Mouse (Mus musculus) gastrocnemius, adult 8-10 months (tissue): Measurements from ENCODE around the gene Dpep3. TPM values are rescaled to one million over a fixed set of nuclear protein-coding genes. Genes with fewer than 3 reads are reported as not detected.
"Not testable (repeated sequence)": the region's sequence is repeated elsewhere in the genome, so short reads cannot be mapped to it uniquely, and the experiment has no call there.

Experiments used
- DNase-seq, 2 experiments: peaks; one replicate each; pipeline ENCODE4 v3.0.0; 2022; ENCODE audit warnings: low spot score in 2 of 2
- total RNA-seq, 4 experiments: library from RNA; stranded (reverse); gene quantifications; 2 replicates each; pipeline ENCODE4 v1.2.4; 2022

The Dpep3 gene
- not detected for total RNA-seq

GRCm38 (mm10) chr8:105979325-105979724 lies at the start of gene Dpep3:
TSS of gene Dpep3 (minus strand) at chr8:105979429.
- DNase-seq = no peak

DNA sequence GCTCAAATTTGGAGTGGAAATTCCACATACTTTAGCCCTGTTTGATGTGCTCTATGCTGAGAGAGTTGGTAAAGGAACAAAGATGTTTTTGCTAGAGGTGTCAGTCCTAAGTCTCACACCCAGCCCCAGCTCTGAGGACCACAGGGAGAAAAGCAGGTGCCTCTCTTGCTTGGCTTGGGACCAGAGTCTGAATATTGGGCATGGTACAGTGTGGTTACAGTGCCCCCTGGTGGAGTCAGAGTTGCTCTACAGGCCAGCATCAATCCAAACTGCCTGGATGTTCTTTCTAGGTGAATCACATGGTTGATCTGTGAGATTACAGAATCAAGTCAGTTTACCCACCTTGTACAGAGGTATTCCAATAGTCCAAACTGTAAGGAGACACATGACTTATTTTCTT lies 43.3 kb upstream of the Dpep3 start:
- peak; percentile 42 to 51 for DNase-seq

- DNase-seq = no peak
Measured at GRCm38 (mm10) chr8:106018039-106018438, 38.8 kb upstream of the Dpep3 start.

DNA sequence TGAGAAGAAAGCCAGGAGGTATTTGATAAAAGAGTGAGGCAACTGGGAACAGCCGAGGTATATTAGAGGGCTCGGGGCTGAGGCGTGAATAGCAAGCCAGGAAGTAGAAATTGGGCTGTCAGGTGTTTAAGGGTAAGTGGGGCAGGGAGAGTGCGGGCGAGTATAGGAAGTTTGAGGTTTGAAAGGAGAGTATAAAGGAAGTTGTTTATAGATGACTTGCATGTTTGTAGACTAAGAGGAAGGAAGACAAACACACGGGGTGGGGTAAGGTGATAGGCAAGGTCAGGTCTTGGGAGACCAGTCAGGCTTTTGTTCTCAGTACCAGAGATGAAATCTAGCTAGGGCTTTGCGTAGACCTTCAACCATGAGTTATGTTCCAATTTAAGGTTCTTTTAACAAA lies 37.9 kb upstream of the Dpep3 start:
- no peak for DNase-seq

- DNase-seq = no peak
Measured at GRCm38 (mm10) chr8:106016284-106016683, 37.1 kb upstream of the Dpep3 start.

- not testable (repeated sequence) for DNase-seq
Measured at GRCm38 (mm10) chr8:106012203-106012602, 33.0 kb upstream of the Dpep3 start.

DNA sequence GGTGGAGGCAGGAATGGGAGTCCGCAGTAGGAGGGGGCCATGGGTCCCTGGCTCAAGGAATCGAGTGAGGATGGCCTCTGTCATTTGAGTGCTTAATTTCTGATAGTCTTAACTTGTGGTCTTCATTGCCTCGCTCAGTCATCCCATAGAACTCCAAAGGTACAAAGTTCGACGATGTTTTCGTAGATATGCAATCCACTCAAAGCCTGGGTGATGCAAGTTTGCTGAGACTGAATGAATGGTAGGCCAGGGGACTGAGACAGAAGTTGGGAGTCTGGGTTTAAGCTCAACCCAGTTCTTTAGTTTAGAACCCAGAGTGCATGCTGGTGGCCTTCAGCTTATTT lies 32.4 kb upstream of the Dpep3 start, which contains the start of gene Ddx28:
Gene Ddx28, minus strand, starts transcription at position 240 of the 344 bp plus-strand sequence.
- DNase-seq = no peak

GRCm38 (mm10) chr8:106010748-106011642 lies 31.8 kb upstream of the Dpep3 start:
- peak; percentile 73 to 79 for DNase-seq

DNA sequence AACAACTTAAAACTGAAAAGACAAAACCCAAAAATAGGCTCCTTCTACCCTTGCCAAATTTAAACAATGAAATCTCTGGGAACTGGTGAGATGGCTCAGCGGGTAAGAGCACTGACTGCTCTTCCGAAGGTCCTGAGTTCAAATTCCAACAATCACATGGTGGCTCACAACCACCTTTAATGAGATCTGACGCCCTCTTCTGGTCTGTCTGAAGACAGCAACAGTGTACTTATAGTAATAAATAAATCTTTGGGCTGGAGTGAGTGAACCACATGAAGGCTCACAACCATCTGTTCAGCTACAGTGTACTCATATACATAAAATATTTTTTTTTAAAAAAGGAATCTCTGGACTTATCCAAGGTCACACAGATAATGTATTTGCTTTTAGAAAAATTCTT lies 28.7 kb upstream of the Dpep3 start:
- not testable (repeated sequence) for DNase-seq

- DNase-seq = no peak
Measured at GRCm38 (mm10) chr8:106007135-106007534, 27.9 kb upstream of the Dpep3 start.

DNA sequence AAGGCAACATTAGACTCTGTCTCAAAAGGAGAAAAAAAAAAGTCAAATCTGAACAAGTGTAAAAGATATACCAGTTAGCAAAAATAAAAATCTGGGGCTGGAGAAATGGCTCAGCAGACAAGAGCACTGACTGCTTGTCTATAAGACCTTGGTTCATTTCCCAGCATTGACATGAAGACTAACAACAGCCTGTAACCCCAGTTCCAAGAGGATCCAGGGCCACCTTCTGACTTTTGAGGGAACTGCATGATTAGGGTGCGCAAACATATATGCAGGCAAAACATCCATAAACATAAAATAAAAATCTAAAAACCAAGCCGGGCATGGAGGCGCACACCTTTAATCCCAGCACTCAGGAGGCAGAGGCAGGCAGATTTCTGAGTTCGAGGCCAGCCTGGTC lies 27.2 kb upstream of the Dpep3 start:
- no peak for DNase-seq

DNA sequence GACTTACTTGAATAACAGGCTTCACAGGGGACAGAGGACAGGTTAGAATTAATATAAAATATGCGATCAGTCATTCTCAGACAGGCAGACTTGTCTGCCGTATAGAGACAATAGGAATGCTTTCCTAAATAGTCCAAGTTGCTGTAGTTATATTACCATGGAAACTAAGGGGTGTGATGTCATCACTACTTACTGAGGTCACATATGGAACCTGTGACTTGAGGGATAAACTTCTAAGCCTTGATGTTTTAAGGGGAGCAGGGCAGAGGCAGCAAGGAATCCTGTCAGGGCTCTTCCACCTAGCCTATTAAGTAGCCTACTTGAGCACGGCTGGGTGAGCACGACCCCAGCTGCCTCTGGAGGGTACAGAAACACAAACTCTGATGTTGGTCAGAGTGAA lies 26.6 kb upstream of the Dpep3 start, which contains the start of gene Dpep2nb:
Gene Dpep2nb, minus strand, starts transcription at position 101 of the 400 bp plus-strand sequence.
- no peak for DNase-seq

DNA sequence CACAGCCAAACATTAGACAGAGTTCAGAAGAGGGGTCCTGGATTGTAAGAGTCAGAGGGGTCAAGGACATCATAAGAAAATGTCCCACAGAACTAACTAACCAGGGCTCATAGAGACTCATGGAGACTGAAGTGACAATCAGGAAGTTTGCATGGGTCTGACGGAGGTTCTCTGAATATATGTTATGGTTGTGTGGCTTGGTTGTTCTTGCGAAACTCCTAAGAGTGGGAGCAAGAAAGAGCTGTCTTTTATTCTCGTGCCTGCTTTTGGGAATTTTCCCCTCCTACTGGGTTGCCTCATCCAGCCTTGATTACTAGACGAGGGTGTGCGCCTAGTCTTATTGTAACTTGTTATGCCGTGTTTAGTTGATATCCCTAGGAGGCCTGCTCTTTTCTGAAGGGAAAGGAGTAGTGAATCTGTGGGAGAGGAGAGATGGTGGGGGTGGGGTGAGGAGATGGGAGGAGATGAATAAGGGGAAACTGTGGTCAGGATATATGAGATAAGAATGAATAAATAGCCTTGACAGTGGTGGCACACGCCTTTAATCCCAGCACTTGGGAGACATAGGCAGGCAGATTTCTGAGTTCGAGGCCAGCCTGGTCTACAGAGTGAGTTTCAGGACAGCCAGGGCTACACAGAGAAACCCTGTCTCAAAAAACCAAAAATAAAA lies 25.4 kb upstream of the Dpep3 start:
- DNase-seq = no peak

DNA sequence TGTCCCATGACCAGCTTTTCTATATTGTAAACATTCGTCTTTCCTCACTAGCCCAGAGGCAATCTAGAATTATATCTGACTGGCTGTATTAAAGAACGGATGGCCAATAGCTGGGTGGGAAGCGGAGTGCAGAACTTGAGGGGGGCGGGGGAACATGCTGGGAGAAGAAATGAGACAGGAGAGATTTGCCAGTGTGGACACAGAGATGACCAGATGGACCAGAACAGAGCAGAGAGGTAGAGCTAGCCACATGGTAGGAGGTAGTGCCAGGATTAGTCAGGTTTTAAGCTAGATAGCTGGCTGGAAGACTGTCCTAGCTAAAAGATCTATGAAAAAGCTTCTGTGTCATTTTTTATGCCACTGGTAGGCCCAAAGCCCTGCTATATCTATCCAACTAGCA lies 22.7 kb upstream of the Dpep3 start:
- DNase-seq = no peak

- DNase-seq = no peak
Measured at GRCm38 (mm10) chr8:105998971-105999370, 19.7 kb upstream of the Dpep3 start.

DNA sequence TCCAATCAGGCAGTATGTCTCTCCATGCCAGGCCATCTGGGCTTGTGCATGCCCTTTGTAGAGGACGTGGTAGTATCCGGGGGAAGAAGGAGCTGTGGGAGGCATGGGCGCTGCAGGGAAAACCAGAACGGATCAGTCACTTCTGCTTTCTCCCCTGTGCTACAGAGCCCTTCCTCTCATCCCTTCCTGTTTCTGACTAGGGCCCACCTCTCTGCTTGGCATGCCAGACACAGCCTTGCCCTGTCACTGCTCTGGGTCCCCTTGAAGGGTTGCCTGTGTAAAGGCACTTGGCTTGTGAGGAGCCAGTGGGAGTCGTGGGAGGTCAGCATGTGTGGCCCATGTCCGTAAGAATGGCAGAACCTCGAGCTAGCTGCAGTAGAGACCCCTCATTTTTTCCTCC lies 17.1 kb upstream of the Dpep3 start:
- no peak for DNase-seq

- no peak for DNase-seq
Measured at GRCm38 (mm10) chr8:105993226-105993625, 14.0 kb upstream of the Dpep3 start.

- no peak for DNase-seq
Measured at GRCm38 (mm10) chr8:105992499-105992898, 13.3 kb upstream of the Dpep3 start.

- DNase-seq = no peak
Measured at GRCm38 (mm10) chr8:105991546-105991945, 12.3 kb upstream of the Dpep3 start.

DNA sequence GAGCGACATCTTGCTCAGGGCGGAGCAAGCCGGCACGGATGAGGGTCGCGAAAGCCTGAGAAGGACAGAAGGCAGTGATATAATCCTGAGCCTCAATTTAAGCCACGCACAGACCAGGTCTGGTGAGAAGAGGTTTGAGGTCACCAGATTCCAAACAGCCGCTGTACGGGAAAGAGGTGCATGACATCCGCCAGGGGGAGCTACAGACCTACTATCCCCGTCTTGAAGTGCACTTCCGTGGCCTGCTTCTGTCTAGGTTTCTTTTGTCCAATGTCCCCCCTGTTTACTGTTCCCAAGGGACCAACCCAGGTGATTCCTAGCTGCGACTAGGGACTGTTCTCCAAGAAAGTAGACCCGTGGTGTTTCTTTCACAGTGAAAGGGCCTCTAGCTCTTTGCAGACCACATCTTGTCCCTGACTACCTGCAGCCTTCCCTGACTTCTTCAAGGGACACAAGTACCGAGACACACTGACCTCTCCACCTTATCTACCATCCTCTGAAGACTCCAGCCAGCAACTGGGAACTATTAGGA lies 11.7 kb upstream of the Dpep3 start, which contains the start of gene Dus2:
Gene Dus2, plus strand, starts transcription at position 482 of the 532 bp plus-strand sequence.
- peak; percentile 44 to 52 for DNase-seq

DNA sequence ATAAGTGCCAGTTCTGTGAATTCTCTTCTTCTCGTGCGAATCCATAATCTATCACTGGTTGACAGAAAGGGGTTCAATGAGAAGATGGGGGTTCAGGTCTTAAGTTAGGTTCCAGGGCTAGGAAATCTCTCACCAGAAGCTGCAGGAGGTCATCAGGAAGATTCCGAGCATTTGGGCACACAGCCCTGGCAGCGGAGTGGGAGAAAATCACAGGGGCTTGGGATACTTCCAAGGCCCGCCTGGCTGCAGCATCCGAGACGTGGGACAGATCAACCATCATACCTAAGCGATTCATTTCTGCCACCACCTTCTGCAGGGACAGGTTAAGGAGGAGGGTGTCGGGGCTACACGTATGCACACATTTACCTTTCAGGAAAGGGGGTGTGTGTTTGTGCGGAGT lies 9.3 kb upstream of the Dpep3 start:
- DNase-seq = no peak

DNA sequence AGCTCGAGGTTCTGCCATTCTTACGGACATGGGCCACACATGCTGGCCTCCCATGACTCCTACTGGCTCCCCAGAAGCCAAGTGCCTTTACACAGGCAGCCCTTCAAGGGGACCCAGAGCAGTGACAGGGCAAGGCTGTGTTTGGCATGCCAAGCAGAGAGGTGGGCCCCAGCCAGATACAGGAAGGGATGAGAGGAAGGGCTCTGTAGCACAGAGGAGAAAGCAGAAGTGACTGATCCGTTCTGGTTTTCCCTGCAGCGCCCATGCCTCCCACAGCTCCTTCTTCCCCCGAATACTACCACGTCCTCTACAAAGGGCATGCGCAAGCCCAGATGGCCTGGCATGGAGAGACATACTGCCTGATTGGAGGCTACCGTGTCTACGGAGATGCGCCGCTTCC lies 4.2 kb upstream of the Dpep3 start:
- not testable (repeated sequence) for DNase-seq
